Mouse (Mus musculus): Measurements from ENCODE around the gene Cdipt. TPM values are rescaled to one million over a fixed set of nuclear protein-coding genes. Genes with fewer than 3 reads are reported as not detected.

The Cdipt gene
- polyA plus RNA-seq, 1 experiment, result 13.0 TPM

GRCm38 (mm10) chr7:127020031-127020430 is 44.3 kb downstream of the Cdipt start:
- peaks cover 49% of the 10 kb centered on the region for H3K36me3 ChIP-seq (ENCODE audit: control insufficient read depth)
- peaks cover 74% of the 10 kb centered on the region for H3K4me1 ChIP-seq (ENCODE audit: control insufficient read depth)
- H3K9me3 ChIP-seq (ENCODE audit: control insufficient read depth, low read length), result no peaks in the 10 kb centered on the region
- H3K4me3 ChIP-seq (replicated peaks), result no peak overlapping the region
- TF ChIP-seq TAL1 (IDR thresholded peaks at IDR 0.05; ENCODE audit: low read length), result no peak
- no peak for TF ChIP-seq GATA1 (IDR thresholded peaks at IDR 0.05; ENCODE audit: low read length)
- peaks cover 7% of the 10 kb centered on the region for H3K27me3 ChIP-seq (ENCODE audit: control insufficient read depth)

GRCm38 (mm10) chr7:127020491-127020890 is 44.8 kb downstream of the Cdipt start:
- H3K4me3 ChIP-seq (replicated peaks), result peak overlapping the region; percentile 34

GRCm38 (mm10) chr7:127020901-127021562 is 45.3 kb downstream of the Cdipt start, which contains the start of the genes Gm42742 and Prrt2:
Gm42742 (minus strand) TSS chr7:127021097.
Prrt2 (minus strand) TSS chr7:127021211.
- Histone ChIP-seq H3K4me1 (ENCODE audit: control insufficient read depth) (peaks cover 72% of the 10 kb centered on the region), H3K27me3 (ENCODE audit: control insufficient read depth) (peaks cover 7% of the 10 kb centered on the region), H3K4me3 (replicated peaks) (peak within 1 kb of the TSS; percentile 34), H3K9me3 (ENCODE audit: control insufficient read depth, low read length) (no peaks in the 10 kb centered on the region), H3K36me3 (ENCODE audit: control insufficient read depth) (peaks cover 47% of the 10 kb centered on the region)
- TF ChIP-seq TAL1 (IDR thresholded peaks at IDR 0.05; ENCODE audit: low read length) (no peak), GATA1 (IDR thresholded peaks at IDR 0.05; ENCODE audit: low read length) (no peak)

More at GRCm38 (mm10) chr7:127020491-127020890, 44.8 kb downstream of the Cdipt start:
- Histone ChIP-seq H3K4me1 (ENCODE audit: control insufficient read depth) (peaks cover 74% of the 10 kb centered on the region), H3K36me3 (ENCODE audit: control insufficient read depth) (peaks cover 49% of the 10 kb centered on the region), H3K27me3 (ENCODE audit: control insufficient read depth) (peaks cover 7% of the 10 kb centered on the region), H3K9me3 (ENCODE audit: control insufficient read depth, low read length) (no peaks in the 10 kb centered on the region)
- TF ChIP-seq TAL1 (IDR thresholded peaks at IDR 0.05; ENCODE audit: low read length) (no peak), GATA1 (IDR thresholded peaks at IDR 0.05; ENCODE audit: low read length) (no peak)

- H3K4me1 ChIP-seq (ENCODE audit: control insufficient read depth), result peaks cover 64% of the 10 kb centered on the region
- H3K27me3 ChIP-seq (ENCODE audit: control insufficient read depth), result peaks cover 7% of the 10 kb centered on the region
- TF ChIP-seq TAL1 (IDR thresholded peaks at IDR 0.05; ENCODE audit: low read length) (no peak), GATA1 (IDR thresholded peaks at IDR 0.05; ENCODE audit: low read length) (no peak)
- no peaks in the 10 kb centered on the region for H3K9me3 ChIP-seq (ENCODE audit: control insufficient read depth, low read length)
- peaks cover 46% of the 10 kb centered on the region for H3K36me3 ChIP-seq (ENCODE audit: control insufficient read depth)
- peak overlapping the region; percentile 34 for H3K4me3 ChIP-seq (replicated peaks)
Observed at GRCm38 (mm10) chr7:127021563-127022527, 46.1 kb downstream of the Cdipt start.

GRCm38 (mm10) chr7:127022528-127023271 is 47.0 kb downstream of the Cdipt start:
- Histone ChIP-seq H3K4me1 (ENCODE audit: control insufficient read depth) (peaks cover 62% of the 10 kb centered on the region), H3K27me3 (ENCODE audit: control insufficient read depth) (peaks cover 7% of the 10 kb centered on the region), H3K9me3 (ENCODE audit: control insufficient read depth, low read length) (no peaks in the 10 kb centered on the region), H3K4me3 (replicated peaks) (peak overlapping the region; percentile 94), H3K36me3 (ENCODE audit: control insufficient read depth) (peaks cover 50% of the 10 kb centered on the region)
- TF ChIP-seq TAL1 (IDR thresholded peaks at IDR 0.05; ENCODE audit: low read length), result no peak
- no peak for TF ChIP-seq GATA1 (IDR thresholded peaks at IDR 0.05; ENCODE audit: low read length)

- H3K36me3 ChIP-seq (ENCODE audit: control insufficient read depth), result peaks cover 56% of the 10 kb centered on the region
- peaks cover 63% of the 10 kb centered on the region for H3K4me1 ChIP-seq (ENCODE audit: control insufficient read depth)
- H3K4me3 ChIP-seq (replicated peaks), result peak overlapping the region; percentile 94
- H3K27me3 ChIP-seq (ENCODE audit: control insufficient read depth), result peaks cover 7% of the 10 kb centered on the region
- TF ChIP-seq GATA1 (IDR thresholded peaks at IDR 0.05; ENCODE audit: low read length), result no peak
- TF ChIP-seq TAL1 (IDR thresholded peaks at IDR 0.05; ENCODE audit: low read length), result no peak
- H3K9me3 ChIP-seq (ENCODE audit: control insufficient read depth, low read length), result no peaks in the 10 kb centered on the region
Observed at GRCm38 (mm10) chr7:127023272-127023691, 47.6 kb downstream of the Cdipt start.

GRCm38 (mm10) chr7:127023896-127024690 is 48.4 kb downstream of the Cdipt start:
- Histone ChIP-seq H3K4me3 (replicated peaks) (peak overlapping the region; percentile 94), H3K27me3 (ENCODE audit: control insufficient read depth) (peaks cover 7% of the 10 kb centered on the region), H3K36me3 (ENCODE audit: control insufficient read depth) (peaks cover 64% of the 10 kb centered on the region), H3K4me1 (ENCODE audit: control insufficient read depth) (peaks cover 71% of the 10 kb centered on the region), H3K9me3 (ENCODE audit: control insufficient read depth, low read length) (no peaks in the 10 kb centered on the region)
- TF ChIP-seq TAL1 (IDR thresholded peaks at IDR 0.05; ENCODE audit: low read length) (no peak), GATA1 (IDR thresholded peaks at IDR 0.05; ENCODE audit: low read length) (no peak)
